Mouse (Mus musculus) lung, postnatal 10 days (tissue): ENCODE data around the gene 4930568D16Rik.

Source experiments
- DNase-seq: peaks from one replicate; pipeline ENCODE4 v3.0.0; 2021

4930568D16Rik gene

DNA sequence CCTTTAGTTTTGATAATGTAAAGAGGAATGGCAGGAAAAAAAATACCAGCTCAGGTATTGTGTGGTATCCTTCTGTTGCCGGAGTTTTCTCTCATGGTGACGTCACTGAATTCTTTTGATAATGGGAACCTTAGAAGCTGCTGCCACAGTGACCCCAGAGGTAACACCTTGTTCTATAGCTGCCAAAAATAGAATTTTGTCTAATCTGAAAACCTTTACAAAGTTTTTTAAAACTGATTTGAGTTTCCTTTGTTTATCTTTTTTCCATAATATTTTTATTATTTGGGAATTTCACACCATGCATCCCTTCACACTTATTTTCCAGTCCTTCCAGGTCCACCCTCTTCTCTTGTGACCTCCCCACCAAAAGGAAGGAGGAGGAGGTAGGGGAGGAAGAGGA is at the start of gene 4930568D16Rik:
TSS of gene 4930568D16Rik (minus strand) at position 101 of the 400 bp plus-strand sequence.
- DNase-seq, result no peak

DNA sequence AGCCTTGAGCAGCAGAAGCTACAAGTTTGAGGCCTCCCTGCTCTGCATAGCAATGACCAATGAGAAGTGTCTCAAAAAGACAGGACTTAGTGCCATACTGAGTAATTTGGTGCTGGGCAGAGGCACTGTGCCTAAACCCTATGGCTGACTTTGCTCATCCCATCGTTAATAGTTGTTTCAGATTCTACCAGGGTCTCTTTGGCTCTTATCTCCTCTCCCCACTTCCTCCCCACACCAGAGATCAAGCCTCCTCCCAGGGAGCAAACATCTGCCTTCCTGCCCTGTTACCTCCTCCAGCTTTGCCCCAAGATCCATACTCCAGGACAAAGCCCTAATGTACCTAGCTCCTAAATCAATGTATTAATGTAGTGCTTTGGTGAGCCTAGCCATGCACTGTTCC is 49.7 kb upstream of the 4930568D16Rik start:
- DNase-seq, result no peak

- DNase-seq, result no peak
Observed at GRCm38 (mm10) chr2:35416473-35416872, 48.9 kb upstream of the 4930568D16Rik start.

DNA sequence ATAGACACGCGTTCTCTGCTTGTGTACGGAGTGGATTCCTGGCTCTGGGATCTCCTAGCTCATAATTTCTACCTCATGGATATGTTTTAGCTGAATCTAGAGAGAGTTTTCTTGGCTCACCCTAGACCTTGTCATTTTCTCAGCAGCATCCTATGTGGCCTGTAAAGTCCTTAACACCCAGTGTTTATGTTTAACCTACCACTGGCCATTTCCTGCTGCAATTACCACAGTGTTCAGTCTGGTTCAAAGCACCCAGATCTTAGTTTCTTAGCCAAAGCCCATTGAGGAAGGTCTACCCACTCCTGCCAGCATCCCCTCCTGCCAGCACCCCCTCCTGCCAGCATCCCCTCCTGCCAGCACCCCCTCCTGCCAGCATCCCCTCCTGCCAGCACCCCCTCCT is 45.3 kb upstream of the 4930568D16Rik start:
- no peak for DNase-seq

DNA sequence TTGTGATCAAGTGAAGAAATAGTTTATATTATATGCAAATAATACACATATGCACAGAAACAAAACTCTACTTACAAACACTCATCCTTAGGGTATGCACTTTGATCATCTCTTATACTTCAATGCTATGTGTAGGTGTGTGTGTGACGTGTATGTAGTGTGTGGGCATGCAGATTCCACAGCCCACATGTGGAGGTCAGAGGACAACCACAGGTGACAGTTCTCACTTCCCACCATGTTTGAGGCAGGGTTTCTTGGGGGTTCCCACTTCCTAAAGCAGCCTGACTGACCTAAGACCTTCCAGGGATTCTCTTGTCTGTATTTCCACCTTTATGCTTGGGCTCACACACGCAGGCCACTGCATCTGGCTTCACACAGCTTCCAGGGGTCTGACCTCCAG is 44.7 kb upstream of the 4930568D16Rik start:
- DNase-seq, result no peak

DNA sequence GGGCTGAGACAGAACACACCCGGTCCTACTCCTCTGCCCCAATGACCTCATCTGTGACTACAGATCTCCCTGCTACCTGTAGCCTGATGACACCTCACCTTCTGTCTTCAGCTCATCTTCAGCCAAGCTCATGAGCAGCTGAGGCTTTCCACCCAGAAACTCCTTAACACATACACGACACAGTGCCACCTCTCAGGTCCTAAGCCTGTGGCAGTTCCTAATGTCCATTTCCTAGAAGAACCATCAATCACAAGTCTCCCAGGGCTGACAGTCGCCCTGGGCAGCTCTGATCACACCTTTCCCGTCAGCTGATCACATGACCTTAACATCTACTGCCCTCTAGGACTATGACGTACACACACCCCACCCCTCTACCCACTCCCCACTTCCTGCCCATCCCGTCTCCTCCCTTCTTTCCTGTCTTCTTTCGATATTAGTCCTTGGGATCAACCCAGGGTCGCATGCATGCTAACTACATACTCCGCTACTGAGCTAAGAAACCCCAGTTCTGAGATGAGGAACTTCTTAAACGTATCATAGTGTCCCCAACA is 44.2 kb upstream of the 4930568D16Rik start:
- DNase-seq, result peak; percentile 36

DNA sequence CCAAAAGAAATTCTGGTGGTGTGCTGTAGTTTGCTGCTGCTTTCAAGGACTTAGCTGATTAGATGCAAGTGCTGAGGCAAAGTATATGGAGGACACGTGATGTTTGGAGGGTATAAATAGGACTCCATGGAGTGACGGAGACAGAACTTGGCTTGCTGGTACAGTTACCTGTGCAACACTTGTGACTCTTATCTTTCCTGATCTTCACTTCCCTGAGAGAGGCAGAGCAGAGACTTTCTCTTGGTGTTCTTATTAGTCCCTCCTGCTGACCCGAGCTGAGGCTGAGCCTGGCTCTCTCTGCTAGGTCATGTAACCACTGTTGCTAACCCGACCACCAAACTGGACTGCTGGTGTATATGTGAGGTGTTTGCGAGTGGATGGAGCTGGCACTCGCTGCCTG is 41.9 kb upstream of the 4930568D16Rik start:
- no peak for DNase-seq

DNA sequence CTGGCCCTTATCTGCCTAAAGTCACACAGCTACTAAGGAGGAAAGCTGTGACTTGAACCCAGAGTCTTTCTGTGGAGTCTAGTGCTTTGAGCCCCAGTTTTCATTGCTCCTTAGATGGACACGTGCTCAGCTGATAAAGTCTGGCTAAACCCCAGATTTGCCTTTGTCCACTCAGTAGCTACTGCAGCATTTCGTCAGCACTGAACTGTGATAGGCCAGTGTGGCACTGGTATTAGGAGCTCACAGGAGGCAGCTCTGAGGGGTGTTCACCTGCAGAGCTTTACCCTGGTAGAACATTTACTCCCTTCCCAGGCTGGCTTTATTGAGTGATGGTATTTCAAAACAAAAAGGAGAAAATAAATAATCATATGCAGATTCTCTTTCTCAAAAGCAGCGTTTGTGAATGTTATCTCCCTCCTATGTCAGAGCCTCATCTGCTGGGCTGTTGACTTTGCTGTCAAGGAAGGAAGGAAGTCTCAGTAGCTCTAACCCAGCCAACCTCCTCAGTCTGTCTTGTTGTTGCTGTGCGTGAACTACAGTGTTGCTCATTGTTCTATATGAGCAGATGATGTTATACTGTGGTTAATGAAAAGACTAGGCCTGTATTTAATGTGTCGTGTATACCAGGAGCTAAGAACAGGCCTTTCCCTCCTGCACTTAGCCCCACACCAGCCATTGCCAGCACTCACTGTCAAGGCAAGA is 41.0 kb upstream of the 4930568D16Rik start:
- DNase-seq, result no peak

- DNase-seq, result no peak
Observed at GRCm38 (mm10) chr2:35407878-35408277, 40.3 kb upstream of the 4930568D16Rik start.

DNA sequence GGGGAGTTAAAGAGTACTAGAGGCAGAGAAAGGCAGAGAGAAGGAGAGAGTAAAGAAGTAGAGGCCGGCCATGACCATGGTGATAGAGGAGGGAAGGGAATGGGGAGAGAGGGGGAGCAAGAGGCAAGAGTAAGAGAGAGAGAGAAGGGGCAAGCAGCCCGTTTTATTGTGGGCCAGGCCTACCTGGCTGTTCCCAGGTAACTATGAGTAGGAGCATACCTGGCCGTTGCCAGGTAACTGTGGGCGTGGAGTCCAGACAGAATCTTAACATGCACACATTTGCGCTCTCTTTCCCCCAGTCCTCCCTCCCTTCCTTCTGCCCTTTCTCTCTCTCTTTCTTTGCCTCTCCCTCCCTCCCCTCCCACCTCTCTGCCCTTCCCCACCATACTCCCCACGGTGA is 39.7 kb upstream of the 4930568D16Rik start:
- DNase-seq, result no peak

DNA sequence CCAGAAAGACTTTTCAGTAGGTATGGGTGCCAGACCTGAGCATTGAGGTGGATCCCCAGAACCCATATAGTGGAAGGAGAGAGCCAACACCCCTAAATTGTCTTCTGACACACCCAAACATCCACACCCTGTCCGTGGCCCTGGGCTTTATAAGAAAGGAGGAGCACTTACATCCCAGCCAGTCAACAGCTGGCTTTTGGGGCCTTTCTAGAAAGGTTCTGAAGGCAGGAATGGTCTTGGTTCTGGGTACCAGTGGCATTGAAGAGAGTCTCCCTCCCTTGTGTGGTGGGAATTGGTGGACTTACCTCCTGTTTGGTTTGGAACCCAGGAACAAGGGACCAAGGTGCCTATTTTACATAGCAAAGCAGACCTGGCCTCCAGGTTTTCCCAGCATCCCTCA is 39.1 kb upstream of the 4930568D16Rik start:
- DNase-seq, result no peak

DNA sequence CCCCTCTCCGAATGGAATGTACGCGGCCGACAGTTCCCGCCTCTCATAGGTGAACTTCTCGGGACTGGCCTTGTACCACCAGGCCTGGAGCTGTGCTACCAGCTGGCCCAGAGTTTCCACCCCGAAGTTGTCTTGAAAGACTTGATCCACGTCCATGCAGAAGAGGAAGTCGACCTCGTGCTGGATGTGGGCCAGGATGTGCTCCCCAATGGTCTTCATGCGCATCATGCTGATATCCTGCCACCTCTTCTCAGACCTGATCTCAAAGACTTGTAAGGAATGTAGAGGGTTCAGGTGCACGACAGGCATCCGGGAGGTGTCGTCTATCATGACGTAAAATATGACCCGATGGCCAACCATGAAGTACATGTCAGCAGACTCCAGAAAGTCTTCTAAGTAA is 34.9 kb upstream of the 4930568D16Rik start:
- no peak for DNase-seq

DNA sequence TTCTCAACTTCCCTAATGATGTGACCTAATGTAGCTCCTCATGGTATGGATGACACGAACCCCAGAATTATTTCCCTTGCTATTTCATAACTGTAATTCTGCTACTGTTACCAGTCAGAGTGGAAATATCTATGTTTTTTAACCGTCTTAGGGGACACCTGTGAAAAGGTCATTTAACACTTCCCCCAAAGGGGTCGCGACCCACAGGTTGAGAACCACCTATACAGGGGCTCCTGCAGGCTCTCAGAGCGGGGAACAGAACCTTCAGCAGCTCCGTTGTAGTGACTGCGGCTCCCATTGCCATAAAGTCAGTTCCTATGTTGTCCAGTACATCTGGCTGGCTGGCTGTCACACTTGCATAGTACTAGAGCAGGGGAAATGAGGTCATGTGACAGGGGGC is 33.2 kb upstream of the 4930568D16Rik start:
- DNase-seq, result no peak

GRCm38 (mm10) chr2:35398184-35398828 is 30.8 kb upstream of the 4930568D16Rik start:
- DNase-seq, result peak; percentile 23

GRCm38 (mm10) chr2:35397590-35398173 is 30.2 kb upstream of the 4930568D16Rik start:
- DNase-seq, result peak; percentile 87

- peak; percentile 43 for DNase-seq
Observed at GRCm38 (mm10) chr2:35397096-35397495, 29.6 kb upstream of the 4930568D16Rik start, which contains the start of gene 4930402F06Rik. TSS of gene 4930402F06Rik (minus strand) at chr2:35397175.

GRCm38 (mm10) chr2:35385441-35385871 is 17.9 kb upstream of the 4930568D16Rik start:
- DNase-seq, result no peak

DNA sequence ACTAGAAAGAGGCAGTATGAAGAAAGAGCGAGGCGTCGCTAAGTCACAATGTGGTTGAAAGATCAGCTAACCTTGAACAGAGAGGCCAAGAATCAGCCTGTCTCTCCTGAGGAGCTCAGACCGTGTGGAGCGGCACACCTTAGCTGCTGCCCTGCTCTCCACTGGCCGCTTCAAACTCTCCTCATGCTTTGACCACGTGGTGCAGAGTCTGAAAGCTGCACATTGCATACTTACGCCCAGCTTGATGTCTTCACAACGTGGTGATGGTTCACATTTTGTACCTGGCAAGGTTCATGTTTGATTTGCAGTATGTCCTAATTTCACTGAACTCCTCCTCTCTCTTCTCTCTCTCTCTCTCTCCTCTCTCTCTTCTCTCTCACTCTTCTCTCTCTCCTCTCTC is 11.8 kb upstream of the 4930568D16Rik start:
- no peak for DNase-seq

- DNase-seq, result no peak
Observed at GRCm38 (mm10) chr2:35377600-35377999, 10.1 kb upstream of the 4930568D16Rik start.

DNA sequence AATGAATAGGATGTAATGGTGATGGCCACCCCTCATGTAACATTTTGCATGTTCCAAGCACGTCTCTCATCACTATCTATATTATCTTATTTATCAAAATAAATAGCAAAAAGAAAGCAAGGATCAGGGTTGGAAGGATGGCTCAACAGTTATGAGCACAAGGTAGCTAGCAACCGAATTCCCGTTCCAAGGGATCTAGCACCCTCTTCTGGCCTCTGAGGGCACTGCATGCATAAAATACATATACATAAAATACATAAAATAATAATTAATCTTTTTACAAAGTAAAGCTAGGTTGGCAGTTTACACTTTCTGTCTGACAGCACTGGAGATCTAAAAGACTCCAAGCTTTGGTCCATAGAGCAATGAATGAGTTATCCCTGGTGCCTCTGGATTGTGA is 5.5 kb upstream of the 4930568D16Rik start:
- peak; percentile 51 for DNase-seq

GRCm38 (mm10) chr2:35370686-35371085 is 3.2 kb upstream of the 4930568D16Rik start:
- no peak for DNase-seq

DNA sequence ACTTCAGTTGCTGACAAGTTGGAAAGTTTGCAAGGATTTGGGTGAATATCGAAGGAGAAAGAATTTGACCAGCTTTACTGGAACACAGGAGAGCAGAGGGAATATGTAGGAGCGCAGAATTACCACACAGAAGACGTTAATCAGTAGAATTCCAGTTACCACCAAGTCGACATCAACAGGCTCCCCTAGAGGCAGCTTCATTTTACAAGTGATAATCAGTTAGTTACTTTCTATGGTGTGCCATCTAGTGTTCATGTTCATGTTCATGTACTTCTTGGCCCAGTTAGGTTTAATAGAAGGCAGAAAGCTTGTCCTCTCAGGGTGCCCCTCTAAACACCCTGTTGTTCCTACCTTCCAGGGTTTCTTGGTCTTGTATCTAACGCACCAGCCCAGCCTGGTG is 18.3 kb downstream of the 4930568D16Rik start:
- peak; percentile 45 for DNase-seq

DNA sequence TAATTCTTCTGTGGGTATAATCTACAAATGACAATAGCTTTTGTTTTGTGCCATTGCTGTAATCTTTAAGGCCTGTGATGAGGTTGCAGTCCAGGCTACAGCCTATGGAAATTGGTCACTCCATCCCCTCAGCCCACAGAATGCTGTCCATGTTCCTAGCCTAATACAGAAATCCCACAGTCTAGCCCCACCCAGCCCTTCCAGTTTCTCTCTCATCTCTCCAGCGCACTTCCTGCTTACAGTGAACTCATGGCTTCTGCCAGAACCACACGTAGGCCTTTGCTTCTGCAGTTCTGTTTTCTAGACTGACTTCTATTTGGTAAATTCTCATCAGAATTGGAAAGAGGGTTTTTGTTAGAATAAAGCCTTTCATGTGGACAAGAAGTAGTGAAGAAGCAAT is 21.5 kb downstream of the 4930568D16Rik start:
- no peak for DNase-seq

GRCm38 (mm10) chr2:35342605-35343004 is 24.9 kb downstream of the 4930568D16Rik start:
- no peak for DNase-seq
